Mouse (Mus musculus) spleen, postnatal 10 days (tissue): ENCODE results near the gene Coq8a.
A peak's percentile ranks its signal among the peaks of the same experiment; 100 is the strongest.

Experiments used
- DNase-seq, 2 experiments: peaks; one replicate each; pipeline ENCODE4 v3.0.0; 2021 to 2022; ENCODE audit warnings: low spot score in 2 of 2

Gene Coq8a

GRCm38 (mm10) chr1:180198959-180199714 lies at the start of gene Coq8a:
TSS of gene Coq8a (minus strand) at chr1:180199602.
- peak; percentile 16 to 29 for DNase-seq

GRCm38 (mm10) chr1:180248593-180249146 lies 49.3 kb upstream of the Coq8a start:
- no peak for DNase-seq

- DNase-seq: no peak
Measured at GRCm38 (mm10) chr1:180247901-180248300, 48.5 kb upstream of the Coq8a start.

GRCm38 (mm10) chr1:180245741-180246507 lies 46.5 kb upstream of the Coq8a start:
- peak in 1 of 2 experiments; percentile 9 for DNase-seq

- no peak for DNase-seq
Measured at GRCm38 (mm10) chr1:180231729-180232128, 32.3 kb upstream of the Coq8a start.

- peak in 1 of 2 experiments; percentile 60 for DNase-seq
Measured at GRCm38 (mm10) chr1:180230580-180230979, 31.2 kb upstream of the Coq8a start.

GRCm38 (mm10) chr1:180229906-180230305 lies 30.5 kb upstream of the Coq8a start:
- DNase-seq: no peak

GRCm38 (mm10) chr1:180228854-180229253 lies 29.5 kb upstream of the Coq8a start:
- DNase-seq: no peak

GRCm38 (mm10) chr1:180226766-180227165 lies 27.4 kb upstream of the Coq8a start:
- no peak for DNase-seq

GRCm38 (mm10) chr1:180226221-180226713 lies 26.9 kb upstream of the Coq8a start:
- peak; percentile 40 to 62 for DNase-seq

- DNase-seq: peak; percentile 51 to 88
Measured at GRCm38 (mm10) chr1:180225500-180226220, 26.3 kb upstream of the Coq8a start.

- DNase-seq: no peak
Measured at GRCm38 (mm10) chr1:180222007-180222406, 22.6 kb upstream of the Coq8a start.

- DNase-seq: no peak
Measured at GRCm38 (mm10) chr1:180220791-180221542, 21.6 kb upstream of the Coq8a start.

- no peak for DNase-seq
Measured at GRCm38 (mm10) chr1:180216541-180217276, 17.3 kb upstream of the Coq8a start.

- peak; percentile 47 to 80 for DNase-seq
Measured at GRCm38 (mm10) chr1:180215044-180215443, 15.6 kb upstream of the Coq8a start.

GRCm38 (mm10) chr1:180212911-180213310 lies 13.5 kb upstream of the Coq8a start:
- no peak for DNase-seq

- DNase-seq: no peak
Measured at GRCm38 (mm10) chr1:180210781-180211271, 11.4 kb upstream of the Coq8a start.

- no peak for DNase-seq
Measured at GRCm38 (mm10) chr1:180210031-180210432, 10.6 kb upstream of the Coq8a start.

GRCm38 (mm10) chr1:180208370-180208769 lies 9.0 kb upstream of the Coq8a start:
- DNase-seq: no peak

GRCm38 (mm10) chr1:180200722-180201121 lies 1.3 kb upstream of the Coq8a start:
- no peak for DNase-seq
